Mouse (Mus musculus): ENCODE results near the gene Tagln2.

Tagln2 gene

GRCm38 (mm10) chr1:172481111-172481510 is 18.7 kb upstream of the Tagln2 start:
- DNase-seq (ENCODE audit: extremely low spot score, low spot score): no peak

DNA sequence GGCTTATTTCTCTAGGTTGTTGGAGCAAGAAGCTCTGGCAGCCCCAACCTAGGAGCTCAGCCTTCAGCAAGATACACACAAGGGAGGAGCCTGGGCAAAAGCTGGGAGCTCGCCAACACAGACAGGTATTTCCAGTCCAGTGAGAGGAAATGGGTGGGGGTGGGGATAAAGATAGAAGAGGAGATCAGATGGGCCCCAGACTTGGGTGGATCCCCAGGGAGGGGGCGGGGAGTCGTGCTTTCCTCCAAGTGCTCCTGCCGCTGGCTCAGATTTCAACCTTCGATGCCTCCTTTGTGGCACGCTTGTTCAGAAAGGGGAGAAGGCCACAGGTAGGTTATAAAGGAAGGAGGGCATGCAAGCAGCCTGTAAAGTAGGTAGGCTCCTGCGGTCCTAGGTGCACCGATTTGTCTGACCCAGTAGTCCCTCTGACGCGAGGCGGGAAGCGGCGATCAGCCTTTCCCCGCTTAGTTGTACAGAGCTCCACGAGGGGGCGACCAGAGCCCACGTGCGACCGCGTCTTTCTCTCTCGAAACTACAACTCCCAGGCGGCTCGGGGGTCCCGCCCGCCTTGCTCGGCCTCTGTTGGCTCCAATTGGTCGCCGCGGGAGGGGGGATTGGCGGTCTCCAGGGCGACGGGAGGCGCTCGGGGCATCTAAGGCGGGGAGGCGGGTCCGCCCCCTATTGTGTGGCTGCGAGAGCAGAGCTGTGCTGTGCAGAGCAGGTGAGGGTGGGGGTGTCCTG is 18.1 kb upstream of the Tagln2 start, which contains the start of gene Igsf9:
Gene Igsf9, plus strand, starts transcription at position 249 of the 741 bp plus-strand sequence.
- peak; percentile 94 for DNase-seq (ENCODE audit: extremely low spot score, low spot score)

DNA sequence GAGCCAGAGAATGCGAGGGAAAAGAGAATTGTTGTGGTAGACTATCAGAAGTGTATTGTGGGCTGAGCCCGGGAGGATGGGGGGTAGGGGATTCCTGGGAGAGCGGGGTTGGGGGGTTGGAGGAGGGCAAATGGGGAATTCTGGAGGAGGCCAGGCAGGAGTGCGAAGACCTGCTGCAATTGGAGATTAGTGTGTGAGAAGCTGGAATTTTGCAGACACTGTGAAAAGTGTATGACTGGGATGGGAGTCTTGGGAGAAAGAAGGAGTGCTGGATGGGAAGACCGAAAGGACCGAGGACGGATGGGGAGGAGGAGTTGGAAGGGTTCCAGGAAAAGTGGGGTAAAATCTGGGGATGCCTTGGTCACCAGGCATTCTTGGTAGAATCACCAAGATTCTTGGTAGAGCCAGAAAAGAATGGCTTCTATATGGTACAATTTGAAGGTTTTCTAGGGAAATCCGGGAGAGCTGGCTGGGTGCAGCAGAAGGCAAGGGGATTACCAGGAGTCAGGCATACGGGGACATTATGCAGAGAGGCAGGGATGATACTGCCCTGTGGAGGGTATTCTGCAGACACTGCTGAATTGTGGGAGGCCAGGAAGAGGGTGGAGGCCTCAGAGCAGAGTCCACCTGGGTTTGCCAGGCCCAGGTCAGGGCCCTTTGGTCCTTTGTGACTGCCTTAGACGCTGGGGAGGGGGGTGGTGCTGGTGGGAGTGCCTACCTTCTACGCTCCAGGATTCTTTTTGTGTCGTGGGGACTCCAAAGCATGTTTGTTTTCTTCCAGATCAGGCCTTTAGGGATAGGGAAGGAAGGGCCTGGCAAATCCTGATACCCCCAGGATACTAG is 17.1 kb upstream of the Tagln2 start:
- DNase-seq (ENCODE audit: extremely low spot score, low spot score): peak; percentile 23

DNA sequence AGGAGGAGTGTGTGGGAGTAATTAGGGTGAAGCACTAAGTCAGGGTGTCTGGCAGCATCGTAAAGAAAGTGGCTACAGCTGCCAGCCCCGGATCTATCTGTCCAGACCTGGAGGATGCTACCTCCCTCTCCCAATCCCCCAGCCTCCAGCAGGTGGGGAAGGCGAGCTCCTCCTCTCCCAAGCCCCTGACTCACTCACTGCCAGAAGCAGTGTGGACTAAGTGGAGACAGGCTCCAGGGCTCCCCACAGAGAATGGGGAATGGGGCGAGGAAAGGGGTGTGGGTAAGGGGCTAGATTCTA is 16.5 kb upstream of the Tagln2 start:
- DNase-seq (ENCODE audit: extremely low spot score, low spot score): peak; percentile 32

DNA sequence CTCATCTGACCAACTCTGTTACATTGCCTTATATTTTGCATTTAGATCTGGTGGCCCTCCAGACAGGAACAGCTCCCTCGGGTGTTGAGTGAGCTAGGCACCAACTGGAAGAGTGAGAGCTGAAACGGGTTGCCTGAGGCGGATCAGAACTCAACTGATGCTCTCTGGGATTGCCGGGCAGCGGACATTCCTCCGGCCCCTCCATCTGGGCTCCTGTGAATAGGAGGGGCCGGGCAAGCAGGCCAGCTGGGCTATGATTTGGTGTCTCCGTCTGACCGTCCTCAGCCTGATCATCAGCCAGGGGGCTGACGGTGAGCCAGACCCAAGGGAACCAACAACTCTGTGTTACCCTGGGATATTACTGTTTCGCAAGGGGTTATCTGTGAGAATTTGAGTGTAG is 15.6 kb upstream of the Tagln2 start:
- DNase-seq (ENCODE audit: extremely low spot score, low spot score): peak; percentile 29

DNA sequence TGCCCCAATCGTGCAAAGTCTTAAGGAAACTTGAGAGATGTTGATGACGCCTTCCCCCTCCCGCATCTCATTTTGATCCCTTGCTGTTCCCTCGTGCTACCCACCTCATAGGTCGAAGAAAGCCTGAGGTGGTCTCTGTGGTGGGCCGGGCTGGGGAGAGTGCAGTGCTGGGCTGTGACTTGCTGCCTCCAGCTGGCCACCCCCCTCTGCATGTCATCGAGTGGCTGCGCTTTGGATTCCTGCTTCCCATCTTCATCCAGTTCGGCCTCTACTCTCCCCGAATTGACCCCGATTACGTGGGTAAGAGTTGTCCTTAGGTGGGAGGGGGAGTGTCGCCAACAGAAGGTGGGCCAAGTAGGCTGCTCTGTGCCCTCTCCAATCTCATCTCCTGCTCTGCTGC is 15.2 kb upstream of the Tagln2 start:
- DNase-seq (ENCODE audit: extremely low spot score, low spot score): no peak

GRCm38 (mm10) chr1:172485821-172486220 is 14.0 kb upstream of the Tagln2 start:
- no peak for DNase-seq (ENCODE audit: extremely low spot score, low spot score)

DNA sequence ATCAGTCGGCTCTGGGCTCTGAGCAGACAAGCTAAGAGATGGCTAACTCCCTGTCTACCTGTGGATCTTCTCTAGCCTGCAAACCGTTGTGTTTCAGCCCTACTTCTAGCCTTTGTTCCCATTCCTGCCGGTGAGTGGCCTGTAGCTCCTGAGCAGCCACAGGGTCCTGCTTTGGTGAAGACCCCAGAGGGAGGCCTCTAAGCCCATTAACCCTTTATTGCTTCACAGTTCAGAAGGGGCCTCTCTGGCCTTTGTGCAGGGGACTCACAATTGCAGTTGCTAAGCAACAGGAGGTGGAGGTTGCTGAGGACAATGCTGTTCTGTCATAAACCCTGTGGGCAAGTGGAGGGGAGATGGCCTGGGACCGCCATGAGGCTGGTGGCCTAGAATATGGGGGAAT is 13.6 kb upstream of the Tagln2 start:
- DNase-seq (ENCODE audit: extremely low spot score, low spot score): peak; percentile 51

DNA sequence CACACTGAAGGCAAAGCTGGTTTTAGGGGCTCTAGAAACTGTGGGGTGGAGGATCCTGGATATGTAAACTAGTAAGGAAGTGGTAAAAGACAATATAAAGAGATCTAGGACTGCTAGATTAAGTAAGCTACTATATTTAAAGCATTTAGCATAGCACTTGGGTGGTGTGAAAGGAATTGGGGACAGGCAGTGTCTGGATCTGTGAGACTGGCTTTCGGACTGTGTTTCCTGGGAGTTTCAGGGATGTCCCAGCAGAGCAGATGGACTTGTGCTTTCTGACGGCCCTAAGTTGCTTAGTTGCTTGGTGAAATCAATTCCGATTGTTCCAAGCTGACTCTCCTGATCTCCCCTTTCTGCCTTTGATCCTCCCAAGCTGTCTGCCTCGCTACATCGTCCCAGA is 13.2 kb upstream of the Tagln2 start:
- no peak for DNase-seq (ENCODE audit: extremely low spot score, low spot score)

GRCm38 (mm10) chr1:172487859-172488258 is 12.0 kb upstream of the Tagln2 start:
- DNase-seq (ENCODE audit: extremely low spot score, low spot score): no peak

DNA sequence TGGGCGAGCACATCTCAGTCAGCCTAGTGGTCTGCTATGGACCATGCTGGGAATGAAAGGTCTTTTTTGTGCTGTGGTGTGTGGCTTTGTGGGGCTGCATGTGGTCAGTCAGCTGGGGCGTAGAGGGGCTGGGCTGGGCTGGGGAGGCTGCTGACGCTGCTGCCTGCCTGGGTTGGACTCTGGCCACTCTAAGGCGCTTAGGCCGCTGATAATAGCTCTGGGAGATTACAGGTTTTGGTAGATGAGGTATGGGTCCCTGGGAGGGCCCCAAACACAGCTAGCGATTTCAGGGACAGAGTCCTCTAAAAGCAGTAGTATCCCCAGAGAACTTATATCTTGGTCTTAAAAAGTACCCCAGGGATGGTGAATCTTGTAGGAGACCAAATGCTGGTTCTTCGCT is 11.0 kb upstream of the Tagln2 start:
- no peak for DNase-seq (ENCODE audit: extremely low spot score, low spot score)

DNA sequence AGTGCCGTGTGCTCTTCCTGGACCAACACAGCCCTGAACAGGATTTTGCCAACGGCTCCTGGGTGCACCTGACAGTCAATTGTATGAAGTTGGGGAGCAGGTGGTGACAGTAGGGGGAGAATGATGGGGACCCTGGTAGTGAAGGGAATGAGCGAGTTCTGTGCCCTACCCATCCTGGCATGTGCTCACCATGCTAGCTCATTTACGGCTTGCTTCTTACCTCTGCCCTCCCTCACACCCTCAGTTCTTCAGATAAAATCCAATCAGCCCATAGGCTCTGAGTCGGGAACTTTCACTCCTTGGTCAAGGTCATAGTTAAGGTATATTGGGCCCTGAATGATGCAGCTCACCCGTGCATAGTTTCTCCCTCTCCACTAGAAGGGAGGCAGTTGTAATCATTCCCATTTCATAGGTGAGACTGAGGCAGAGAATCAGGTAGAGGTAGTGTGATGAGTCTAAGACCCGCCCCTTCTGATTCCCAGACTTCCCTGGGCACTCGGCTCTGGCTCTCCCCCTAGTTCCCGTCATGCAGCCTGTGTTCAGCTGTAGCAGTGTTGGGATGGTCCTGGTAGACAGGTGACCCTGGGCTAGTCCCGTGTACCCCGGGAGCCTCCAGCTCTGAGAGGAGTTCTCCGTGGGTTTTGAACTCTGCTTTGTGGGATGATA is 10.1 kb upstream of the Tagln2 start:
- DNase-seq (ENCODE audit: extremely low spot score, low spot score): no peak

GRCm38 (mm10) chr1:172490261-172490661 is 9.6 kb upstream of the Tagln2 start:
- peak; percentile 95 for DNase-seq (ENCODE audit: extremely low spot score, low spot score)

GRCm38 (mm10) chr1:172492047-172492446 is 7.8 kb upstream of the Tagln2 start:
- DNase-seq (ENCODE audit: extremely low spot score, low spot score): no peak

DNA sequence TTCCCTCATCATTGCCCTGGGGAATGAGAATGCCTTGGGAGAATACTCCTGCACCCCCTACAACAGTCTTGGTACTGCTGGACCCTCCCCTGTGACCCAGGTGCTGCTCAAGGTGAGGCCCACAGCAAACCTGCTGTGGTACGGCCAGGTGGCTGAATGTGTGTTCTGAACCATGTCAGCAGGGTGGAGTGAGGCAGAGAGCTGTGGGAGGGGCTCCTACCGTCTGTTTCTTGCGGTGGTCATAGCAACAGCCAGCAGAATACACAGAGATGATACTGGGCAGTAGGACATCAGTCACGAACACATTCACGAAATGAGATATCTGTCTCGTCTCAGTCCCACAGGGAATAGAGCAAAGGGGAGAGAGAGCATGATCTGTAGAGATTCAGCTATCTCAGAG is 6.3 kb upstream of the Tagln2 start:
- no peak for DNase-seq (ENCODE audit: extremely low spot score, low spot score)

- no peak for DNase-seq (ENCODE audit: extremely low spot score, low spot score)
Observed at GRCm38 (mm10) chr1:172496030-172496429, 3.8 kb upstream of the Tagln2 start.

DNA sequence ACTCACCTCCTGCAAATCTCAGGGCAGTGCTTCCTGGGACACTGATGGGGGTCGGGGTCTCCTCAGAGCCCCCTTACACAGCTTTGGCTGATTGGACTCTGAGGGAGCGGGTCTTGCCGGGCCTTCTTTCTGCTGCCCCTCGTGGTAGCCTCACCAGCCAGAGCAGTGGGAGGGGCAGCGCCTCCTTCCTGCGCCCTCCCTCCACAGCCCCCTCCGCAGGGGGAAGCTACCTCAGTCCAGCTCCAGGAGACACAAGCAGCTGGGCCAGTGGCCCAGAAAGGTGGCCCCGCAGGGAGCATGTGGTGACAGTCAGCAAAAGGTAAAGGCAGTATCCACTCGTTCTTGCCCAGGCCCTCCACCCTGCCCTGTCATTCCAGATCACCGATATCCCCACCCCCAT is 2.4 kb upstream of the Tagln2 start:
- no peak for DNase-seq (ENCODE audit: extremely low spot score, low spot score)

DNA sequence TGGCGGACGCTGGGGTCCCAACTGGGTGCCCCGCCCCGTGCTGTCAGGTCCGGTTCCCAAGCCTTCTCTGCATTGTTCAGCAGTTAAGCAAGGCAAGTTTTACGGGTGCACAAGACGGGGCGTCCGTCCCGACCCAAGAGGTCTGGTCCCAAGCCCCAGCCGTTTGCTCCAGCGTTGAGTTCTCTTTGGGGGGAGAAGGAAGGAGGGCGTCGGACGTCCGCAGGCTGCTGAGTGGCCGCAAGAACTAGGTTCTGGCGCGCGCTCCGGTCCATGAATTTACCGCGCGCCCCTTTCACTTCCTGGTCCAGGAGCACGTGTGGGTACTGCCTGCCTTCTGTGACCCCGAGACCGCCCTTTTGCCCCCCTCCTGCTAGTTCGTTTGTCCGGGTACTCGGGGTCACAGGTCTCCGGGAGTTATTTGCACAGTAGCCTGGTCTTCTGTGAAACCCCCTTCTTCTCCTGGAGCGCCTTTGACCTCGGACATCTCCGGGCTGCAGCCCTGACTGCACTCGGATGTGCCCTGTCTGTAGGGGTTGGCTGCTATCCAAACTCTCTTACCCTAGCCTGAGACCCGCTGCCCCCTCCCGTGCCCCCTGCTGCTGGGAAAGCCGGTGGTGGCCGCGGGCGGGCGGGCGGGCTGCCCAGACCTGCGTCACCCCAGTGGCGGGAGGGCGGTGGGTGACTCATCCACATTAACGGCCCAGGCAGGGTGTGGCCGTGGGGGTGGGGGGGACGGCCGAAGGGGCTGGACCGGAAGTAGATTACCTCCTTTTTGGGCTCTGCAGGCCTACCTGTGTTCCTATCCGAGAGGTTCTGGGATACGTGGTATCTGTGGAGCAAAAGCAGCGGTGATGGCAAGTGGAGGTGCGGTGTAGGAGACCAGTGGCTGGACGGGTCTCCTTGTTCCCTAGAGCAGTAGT is 864 bp downstream of the Tagln2 start:
- peak; percentile 68 for DNase-seq (ENCODE audit: extremely low spot score, low spot score)

GRCm38 (mm10) chr1:172501371-172502144 is 1.7 kb downstream of the Tagln2 start:
- DNase-seq (ENCODE audit: extremely low spot score, low spot score): peak; percentile 56

All from neural tube, embryonic 10.5 days (tissue).